Mouse (Mus musculus): Measurements from ENCODE around the gene Smpd1.

Gene Smpd1

GRCm38 (mm10) chr7:105554212-105554942 is at the start of gene Smpd1:
Smpd1 (plus strand) TSS chr7:105554360.
- DNase-seq (ENCODE audit: low spot score in 2 of 2), result peak; percentile 71 to 86

- DNase-seq (ENCODE audit: low spot score in 2 of 2), result no peak
Observed at GRCm38 (mm10) chr7:105507257-105507656, 46.9 kb upstream of the Smpd1 start.

DNA sequence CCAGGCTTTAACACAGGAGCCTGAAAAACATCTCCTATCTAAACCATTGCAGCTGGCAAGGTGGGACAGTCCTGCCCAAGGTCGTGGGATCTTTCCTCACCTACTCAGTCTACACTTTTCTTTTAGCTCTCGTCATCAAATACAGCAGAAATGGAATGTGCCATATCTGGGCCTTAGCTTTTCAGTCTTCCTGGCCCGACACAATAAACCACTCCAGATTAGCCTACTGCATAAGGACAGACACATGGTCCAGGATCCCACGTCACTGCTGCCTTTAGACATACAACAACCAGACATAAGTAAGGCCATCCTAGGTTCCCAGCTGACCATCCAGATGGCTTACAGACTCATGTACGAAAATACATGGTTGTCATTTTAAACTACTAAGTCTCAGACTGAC is 44.0 kb upstream of the Smpd1 start:
- no peak for DNase-seq (ENCODE audit: low spot score in 2 of 2)

DNA sequence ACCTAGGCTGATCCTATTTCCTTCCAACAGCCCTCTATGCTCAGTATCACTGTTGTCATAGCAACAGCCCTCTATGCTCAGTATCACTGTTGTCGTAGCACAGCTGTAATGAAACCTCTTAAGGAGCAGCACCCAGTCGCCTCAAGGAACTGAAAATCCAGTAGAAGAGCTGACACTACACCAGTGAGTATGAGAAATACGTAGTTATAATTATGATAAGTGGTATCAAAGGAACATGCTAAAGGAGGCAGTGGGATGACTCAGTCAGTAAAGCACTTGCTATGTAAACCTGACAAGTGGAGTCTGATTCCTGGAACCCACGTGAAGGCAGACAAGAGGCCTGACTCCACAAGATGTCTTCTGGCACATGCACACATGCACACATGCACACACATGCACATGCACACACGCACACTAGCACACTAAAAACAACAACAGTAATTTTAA is 40.3 kb upstream of the Smpd1 start:
- DNase-seq (ENCODE audit: low spot score in 2 of 2), result no peak

DNA sequence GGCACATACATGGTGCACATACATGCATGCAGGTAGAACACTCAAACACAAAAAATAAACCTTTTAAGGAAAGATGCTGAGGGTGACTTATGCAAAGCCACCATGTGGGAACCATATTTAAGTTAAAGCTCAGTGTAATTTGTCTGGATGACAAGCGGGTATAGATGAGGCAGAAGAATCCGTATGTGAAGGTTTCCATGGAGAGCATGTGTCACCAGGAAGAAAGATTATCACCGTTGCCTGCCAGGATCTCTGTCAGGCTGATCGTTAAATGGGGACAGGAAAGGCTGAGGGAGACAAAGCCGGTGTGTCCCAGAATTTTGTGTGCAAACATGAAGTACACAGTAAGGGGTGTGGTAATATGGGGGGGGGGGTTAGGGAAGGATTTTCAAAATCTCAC is 39.6 kb upstream of the Smpd1 start:
- no peak for DNase-seq (ENCODE audit: low spot score in 2 of 2)

- peak; percentile 57 to 65 for DNase-seq (ENCODE audit: low spot score in 2 of 2)
Observed at GRCm38 (mm10) chr7:105515178-105515577, 39.0 kb upstream of the Smpd1 start.

- no peak for DNase-seq (ENCODE audit: low spot score in 2 of 2)
Observed at GRCm38 (mm10) chr7:105516669-105517360, 37.3 kb upstream of the Smpd1 start.

GRCm38 (mm10) chr7:105519336-105519735 is 34.8 kb upstream of the Smpd1 start:
- DNase-seq (ENCODE audit: low spot score in 2 of 2), result peak; percentile 48 to 64

- DNase-seq (ENCODE audit: low spot score in 2 of 2), result no peak
Observed at GRCm38 (mm10) chr7:105519771-105520170, 34.4 kb upstream of the Smpd1 start.

DNA sequence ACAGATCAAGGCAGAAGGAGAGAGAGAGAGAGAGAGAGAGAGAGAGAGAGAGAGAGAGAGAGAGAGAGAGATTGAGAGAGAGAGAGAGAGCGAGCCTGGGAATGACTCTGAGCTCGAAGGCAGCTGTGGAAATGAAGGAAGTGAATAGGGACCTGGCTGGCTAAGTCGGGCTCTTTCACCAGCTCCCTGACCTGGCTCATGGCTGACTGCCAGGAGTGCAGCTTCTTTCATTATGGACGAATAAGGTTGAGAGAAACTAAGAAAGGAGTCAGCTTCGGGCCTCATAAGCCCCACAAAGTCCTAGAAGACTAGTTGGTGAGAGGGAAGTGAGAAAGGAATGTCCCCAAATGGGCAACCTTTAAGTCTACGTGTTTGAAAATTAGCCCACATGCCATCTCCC is 34.0 kb upstream of the Smpd1 start:
- no peak for DNase-seq (ENCODE audit: low spot score in 2 of 2)

DNA sequence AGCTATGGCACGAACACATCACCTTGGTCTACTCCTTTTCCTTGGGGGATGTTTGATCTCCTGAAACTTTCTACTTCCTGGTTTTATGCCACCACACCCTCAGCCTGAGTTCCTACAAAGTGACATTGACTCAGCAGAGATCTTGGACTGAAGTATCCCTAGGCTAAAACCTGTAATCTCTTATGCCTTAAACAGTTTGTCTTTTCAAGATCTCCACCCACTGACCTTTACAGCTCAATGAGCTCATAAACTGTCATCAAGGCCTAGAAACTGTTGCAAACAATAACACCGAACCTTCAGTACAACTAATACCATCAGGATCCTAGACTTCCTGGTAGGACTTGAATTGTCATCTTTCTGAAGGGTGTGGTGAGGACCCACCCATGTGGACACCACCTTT is 29.9 kb upstream of the Smpd1 start:
- no peak for DNase-seq (ENCODE audit: low spot score in 2 of 2)

- no peak for DNase-seq (ENCODE audit: low spot score in 2 of 2)
Observed at GRCm38 (mm10) chr7:105527306-105527937, 26.7 kb upstream of the Smpd1 start.

DNA sequence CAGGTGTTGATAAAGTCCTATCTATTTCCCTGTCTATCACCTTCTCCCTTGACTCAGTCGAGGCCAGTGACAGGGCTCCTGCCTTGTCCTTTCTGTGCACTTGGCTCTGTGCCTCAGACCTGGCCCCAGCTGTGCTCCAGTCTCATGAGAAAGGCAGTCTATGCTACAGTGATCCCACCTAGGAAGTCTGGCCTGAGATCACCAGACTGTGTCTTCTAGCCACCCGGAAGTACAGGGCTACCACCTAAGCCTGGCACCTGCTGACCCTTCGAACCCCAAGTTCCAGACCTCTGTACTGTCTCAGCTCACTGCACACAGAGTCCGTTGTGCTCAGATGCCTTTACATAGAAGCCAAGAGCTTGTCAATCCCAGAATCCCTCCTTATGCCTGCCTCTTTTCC is 26.1 kb upstream of the Smpd1 start:
- no peak for DNase-seq (ENCODE audit: low spot score in 2 of 2)

- no peak for DNase-seq (ENCODE audit: low spot score in 2 of 2)
Observed at GRCm38 (mm10) chr7:105534162-105534561, 20.0 kb upstream of the Smpd1 start.

DNA sequence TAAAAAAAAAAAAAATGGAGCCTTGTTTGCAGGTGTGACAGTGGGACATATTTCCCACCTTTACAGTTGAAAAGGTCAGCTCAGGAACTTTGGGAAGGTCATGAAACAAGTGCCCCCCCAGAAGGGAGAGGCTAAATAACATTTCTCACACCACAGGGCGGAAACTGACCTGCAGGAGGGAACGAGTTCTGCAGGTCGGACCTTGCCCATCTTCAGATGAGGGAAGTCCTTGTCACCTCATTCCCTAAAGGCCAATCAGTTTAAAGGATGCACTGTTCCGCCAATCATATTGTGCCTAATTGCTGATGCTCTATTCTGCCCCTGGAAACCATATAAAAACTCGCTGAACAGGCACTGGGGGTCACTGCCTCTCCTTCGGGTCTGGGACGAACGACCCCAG is 8.2 kb upstream of the Smpd1 start:
- no peak for DNase-seq (ENCODE audit: low spot score in 2 of 2)

DNA sequence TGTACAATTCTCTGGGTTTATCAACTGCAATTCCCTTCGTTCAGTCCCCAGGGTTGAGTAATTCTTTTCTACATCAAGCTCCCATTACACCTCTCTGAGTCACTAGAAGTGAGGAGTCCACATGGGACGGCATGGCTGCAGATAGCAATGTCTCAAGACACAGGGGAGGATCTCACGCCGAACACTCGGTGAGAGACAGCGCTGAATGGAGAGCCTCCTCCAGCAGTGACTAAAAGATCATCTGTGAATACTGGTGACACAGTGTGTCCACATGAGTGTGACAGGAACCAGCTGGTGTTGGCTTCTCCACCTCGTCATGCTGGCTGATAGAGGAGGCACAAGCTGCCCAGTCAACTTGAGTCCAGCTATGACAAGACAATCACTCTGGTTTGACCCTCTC is 6.2 kb upstream of the Smpd1 start:
- DNase-seq (ENCODE audit: low spot score in 2 of 2), result no peak

DNA sequence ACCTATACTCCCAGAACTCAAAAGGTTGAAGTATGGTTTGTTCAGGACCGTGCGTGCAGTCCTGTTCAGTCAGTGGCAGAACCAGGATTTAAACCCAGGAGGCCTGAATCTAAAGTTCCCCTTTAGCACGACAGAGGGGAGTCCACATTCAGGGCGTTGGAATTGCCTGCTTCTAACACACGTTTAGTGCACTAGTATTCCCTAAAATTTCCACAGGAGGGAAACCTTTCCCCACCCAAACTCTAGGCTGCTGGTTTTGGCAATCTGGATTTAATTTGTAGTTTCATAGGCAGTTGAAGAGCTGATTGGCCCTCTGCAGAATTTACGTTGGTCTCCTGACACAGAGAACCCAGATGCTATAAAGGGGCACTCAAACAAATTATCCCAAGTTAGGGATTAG is 5.1 kb upstream of the Smpd1 start:
- no peak for DNase-seq (ENCODE audit: low spot score in 2 of 2)

DNA sequence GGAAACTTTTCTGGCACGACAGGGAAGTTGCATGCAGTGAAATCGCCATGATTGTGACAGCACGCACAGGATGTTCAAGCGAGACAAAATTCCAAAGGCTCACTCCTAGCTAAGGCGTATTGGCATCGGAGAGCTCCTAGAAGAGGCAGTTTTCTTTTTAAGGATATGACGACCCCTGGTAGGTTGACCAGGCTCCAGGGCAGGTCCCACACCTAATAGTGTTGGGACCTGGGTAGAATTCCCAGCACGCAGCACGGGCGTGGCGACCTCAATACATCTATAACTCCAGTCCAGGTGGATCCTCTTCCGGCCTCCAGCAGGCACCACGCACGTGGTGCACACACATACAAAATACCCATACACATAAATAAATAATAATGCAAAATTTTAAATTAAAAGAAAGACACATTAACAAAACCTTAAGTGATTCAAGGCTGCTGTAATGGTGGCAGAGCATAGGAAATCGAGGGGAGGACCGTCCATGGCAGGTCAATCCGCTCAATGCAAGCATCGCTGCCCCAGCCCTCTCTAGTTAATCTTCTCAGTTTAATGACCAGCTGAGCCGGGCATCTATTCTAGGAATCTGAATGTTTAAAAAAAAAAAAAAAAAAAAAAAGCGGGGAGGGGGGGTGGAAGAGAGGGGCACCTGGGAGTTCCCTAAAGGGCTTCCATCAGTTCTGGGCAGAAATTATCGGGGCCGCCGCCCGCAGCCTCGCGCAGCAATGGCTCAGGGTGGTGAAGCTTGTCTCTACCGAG is 526 bp upstream of the Smpd1 start:
- DNase-seq (ENCODE audit: low spot score in 2 of 2), result no peak

- DNase-seq (ENCODE audit: low spot score in 2 of 2), result no peak
Observed at GRCm38 (mm10) chr7:105555571-105555970, 1.4 kb downstream of the Smpd1 start.

- no peak for DNase-seq (ENCODE audit: low spot score in 2 of 2)
Observed at GRCm38 (mm10) chr7:105556406-105556805, 2.2 kb downstream of the Smpd1 start.

- DNase-seq (ENCODE audit: low spot score in 2 of 2), result no peak
Observed at GRCm38 (mm10) chr7:105557671-105558070, 3.5 kb downstream of the Smpd1 start.

DNA sequence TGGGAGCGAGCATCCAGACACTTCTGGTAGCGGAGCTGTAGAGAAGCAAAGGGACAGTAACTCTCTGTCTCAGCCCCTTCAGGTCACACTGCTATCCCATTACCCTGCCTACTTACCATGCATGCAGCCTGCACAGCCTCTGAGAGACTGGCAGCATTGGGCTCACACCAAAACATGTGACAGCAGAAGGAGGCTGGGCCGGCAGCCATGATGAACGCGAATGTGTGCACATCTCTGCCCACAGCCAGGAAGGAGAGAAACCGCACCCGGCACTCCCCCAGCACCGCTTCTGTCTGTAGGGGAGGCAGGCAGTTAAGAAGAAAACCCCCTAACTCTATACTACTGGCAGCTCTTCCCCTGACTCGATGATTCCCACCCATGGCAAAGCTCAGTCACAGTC is 4.9 kb downstream of the Smpd1 start:
- DNase-seq (ENCODE audit: low spot score in 2 of 2), result no peak
